Mouse (Mus musculus) cerebellum, adult (tissue): ENCODE measurements around the gene Hecw2.
A peak's percentile ranks its signal among the peaks of the same experiment; 100 is the strongest.

Experiments
- ATAC-seq: cut with Nextera tagmentation; 2 replicates; pipeline ENCODE4 v1.9.2; 2017; ENCODE audit warnings: mild to moderate bottlenecking, moderate library complexity, mixed read lengths; ENCODE audit not compliant: insufficient number of reproducible peaks, low FRiP score, low TSS enrichment

Gene Hecw2

DNA sequence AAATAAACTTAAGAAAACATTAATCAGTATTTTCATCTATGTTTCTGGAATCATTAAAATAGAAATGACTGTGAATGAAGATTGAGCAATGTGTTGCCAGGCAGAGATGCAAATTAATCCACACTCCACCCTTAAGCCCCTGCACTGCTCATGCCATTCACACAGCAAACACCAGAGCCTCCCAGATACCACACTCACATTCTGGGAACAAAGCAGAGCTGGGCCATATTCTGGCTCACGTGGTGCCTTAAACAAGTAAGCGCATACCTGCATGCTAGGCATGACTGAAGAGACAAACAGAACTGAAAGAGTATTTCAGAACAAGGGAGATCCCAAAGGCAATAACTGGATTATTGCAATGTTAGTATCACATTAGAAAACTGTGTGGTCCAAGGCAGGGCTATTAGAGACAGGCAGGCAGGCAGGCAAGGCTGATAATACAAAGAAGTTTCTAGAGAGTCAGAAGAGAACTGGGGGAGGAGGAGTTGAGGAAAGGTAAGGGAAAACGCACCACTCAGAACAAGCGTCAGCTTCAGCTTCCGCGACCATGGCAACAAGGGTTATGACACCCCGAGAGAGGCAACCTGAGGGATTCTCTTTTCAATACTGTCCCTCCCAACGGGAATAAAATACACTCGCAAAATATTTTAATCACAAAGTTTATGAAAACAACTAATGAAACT, 75.2 kb downstream of the Hecw2 start:
- no peak for ATAC-seq

GRCm38 (mm10) chr1:54118342-54118973, 76.5 kb downstream of the Hecw2 start:
- ATAC-seq, result no peak

DNA sequence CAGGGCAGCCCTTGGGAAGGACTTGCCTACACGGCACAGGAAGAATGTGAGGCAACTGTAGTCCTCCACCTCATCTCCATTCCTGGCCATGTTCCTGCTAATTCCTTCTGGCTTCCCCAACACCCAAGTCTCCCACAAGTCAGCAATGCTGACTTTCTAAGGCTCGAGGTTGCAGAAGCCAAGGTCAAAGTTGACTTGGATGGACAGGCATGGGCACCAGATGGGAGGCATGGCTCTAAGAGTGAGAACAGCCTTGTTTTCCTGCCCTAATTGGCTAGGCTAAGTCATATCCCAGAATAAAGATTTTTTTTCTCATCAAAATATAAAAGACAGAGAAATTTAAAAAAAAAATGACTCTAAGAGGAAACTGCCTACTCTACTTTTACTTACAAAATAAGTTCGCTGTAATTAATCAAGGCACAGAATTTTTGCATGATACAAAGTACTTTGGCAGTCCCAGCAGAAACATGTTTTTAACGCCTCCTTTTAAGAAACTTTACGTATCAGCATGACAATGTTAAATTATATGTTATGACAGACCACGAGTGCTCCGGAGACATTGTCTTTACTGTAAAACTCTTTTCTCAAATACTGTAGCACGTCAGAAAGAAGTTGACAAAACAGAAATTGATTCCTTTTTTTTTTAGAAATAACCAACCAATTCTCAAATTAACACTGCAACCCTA, 83.9 kb downstream of the Hecw2 start:
- no peak for ATAC-seq

- ATAC-seq, result no peak
Measured at GRCm38 (mm10) chr1:54109255-54109654, 85.7 kb downstream of the Hecw2 start.

GRCm38 (mm10) chr1:54106756-54107155, 88.2 kb downstream of the Hecw2 start:
- no peak for ATAC-seq

DNA sequence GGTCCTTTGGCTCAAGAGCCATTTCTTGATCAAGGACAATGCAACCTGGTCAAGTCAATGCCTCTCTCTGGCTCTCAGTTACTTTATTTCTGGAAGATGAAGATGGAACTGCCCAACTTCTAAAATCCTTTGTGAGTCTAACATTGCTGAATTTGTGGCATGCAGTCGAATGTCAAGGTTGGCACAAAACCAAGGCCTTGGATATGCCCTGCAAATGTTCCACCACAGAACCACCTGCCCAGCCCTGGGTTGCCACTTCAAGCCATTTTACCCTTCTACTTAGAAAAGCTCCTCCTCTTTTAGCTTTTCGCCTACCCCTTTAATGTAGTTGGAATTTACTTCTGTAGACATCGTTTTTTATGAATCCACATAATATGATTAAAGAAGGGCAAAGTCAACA, 115.3 kb downstream of the Hecw2 start:
- 0 out of 2 replicates have a peak, but pooled peaks have one; percentile 42 for ATAC-seq

DNA sequence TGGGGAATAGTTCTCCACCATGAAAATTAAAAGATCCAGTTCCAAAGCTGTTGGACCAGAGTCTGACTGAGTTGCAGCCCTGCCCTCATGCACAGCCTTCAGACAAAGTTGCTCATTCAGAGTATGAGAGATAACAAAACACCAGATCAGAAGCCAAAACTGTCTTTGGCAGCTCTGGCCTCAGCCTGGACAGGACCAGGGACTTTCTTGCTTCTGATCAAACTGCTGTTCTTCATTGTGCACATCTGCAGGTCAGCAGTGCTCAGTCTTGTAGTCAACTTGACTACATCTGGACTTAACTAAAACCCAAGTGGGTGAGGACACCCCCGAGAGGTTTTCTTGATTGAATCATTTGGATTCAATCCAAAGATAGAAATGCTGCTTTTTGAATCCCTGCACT, 120.5 kb downstream of the Hecw2 start:
- ATAC-seq, result no peak

DNA sequence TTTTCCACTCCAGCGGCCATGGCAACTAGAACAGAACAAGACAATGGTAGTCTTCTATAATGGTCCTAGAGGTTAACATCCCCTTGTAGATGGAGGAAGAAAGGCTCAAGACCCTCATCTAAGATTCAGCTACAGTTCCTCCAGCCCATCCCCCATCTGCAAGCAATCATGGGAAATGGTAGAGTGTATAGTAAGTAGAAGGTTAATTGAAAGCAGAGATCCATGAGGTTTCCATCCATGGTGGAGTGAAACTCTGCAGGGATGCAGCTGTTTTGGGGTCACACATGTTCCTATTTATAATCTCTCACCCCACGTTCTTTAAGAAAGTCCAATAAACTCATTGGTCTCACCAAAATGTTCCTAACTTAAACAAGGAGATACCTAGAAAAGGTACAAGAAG, 124.8 kb downstream of the Hecw2 start:
- no peak for ATAC-seq

GRCm38 (mm10) chr1:54068248-54068647, 126.7 kb downstream of the Hecw2 start:
- no peak for ATAC-seq

DNA sequence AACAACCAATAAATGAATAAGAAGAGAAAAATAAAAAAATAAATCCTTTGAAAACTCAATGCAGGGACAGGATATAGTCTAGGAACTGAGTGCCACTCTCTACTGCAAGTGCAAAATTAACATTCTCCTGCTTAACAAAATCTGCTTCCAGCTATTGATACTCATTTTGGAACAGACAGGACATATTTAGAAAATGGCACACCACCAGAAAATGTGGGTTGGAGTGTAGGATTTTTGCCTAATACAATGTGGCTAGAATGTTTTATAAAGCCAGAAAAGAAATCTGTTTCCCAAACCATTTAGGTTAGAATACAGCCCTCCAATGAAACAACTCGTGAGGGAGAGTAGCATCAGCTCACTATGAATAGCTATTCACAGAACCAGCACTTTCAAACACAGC, 129.5 kb downstream of the Hecw2 start:
- no peak for ATAC-seq

DNA sequence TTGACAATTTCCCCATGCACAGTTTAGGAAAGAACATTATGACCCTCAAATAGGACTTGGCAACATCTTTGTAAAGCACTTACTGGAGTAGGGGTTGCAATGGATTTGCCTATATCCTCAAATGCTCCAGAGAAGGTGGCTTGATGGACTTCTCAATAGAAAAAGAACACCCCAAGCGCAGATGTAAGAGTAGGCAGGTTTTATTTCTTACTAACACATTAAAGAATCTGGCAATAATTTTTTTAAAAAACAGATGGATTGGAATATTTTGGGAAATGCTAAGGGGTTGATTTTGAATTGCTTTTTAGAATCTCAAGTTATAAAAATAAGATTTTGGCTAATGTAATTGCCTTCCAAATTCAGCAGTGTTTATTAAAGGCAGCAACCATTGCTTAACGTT, 133.9 kb downstream of the Hecw2 start:
- no peak for ATAC-seq

- ATAC-seq, result no peak
Measured at GRCm38 (mm10) chr1:54059731-54060130, 135.2 kb downstream of the Hecw2 start.

DNA sequence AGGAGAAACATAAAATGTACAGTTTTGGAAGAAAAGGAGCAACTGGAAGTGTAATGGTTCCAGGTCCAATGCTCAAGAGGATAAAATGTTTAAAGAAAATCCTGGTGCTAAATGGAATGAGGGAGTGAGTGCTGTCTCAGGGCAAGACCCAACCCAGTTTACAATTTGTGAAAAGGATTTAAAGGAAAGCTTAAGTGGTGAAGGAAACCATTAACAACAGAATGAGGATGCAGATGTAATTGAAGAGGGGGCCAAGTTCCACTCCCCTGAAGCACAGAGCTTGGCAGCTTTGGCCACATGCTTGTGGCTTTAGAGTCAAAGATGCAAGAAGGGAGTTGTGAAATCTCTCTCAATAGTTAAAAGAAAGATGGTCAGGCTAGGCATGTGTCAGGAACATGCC, 142.2 kb downstream of the Hecw2 start:
- ATAC-seq, result no peak

GRCm38 (mm10) chr1:54046923-54047322, 148.0 kb downstream of the Hecw2 start:
- ATAC-seq, result no peak

DNA sequence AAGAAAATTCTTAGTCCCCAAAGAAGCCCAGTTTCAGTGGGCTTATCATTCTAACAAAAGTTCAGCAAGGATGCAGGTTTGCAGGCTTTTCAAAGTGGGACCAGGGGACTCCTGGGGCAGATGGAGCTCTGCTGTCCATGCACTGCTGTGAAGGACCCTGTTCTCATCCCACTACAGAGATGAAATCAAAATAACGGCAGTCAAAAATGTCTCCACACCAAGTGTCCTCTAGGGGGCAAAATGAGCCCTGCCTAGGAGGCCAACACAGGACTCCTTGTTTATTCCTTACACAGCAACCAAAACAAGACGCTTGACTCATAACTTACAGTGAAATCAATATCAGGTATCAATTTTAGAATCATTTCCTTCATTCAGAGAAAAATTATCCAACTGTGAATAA, 155.9 kb downstream of the Hecw2 start:
- ATAC-seq, result peak; percentile 78

DNA sequence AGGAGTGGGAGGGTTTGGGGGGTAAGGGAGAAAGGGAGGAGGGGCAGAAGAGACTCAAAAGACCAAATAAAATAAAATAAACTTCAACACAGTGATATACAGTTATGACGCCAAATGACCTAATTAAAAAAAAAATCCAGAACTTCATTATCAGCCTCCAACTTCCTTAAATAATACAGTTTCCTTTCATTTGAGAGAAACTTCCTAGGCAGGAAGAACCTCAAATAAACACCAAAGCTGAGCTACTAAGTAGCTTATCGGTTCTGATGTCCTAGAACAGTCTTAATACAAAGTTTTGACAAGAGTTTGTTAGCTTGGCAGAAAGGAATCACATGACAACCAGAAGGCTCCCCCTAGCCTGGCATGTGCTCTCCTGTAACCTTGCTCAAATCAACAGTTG, 177.3 kb downstream of the Hecw2 start:
- ATAC-seq, result no peak

DNA sequence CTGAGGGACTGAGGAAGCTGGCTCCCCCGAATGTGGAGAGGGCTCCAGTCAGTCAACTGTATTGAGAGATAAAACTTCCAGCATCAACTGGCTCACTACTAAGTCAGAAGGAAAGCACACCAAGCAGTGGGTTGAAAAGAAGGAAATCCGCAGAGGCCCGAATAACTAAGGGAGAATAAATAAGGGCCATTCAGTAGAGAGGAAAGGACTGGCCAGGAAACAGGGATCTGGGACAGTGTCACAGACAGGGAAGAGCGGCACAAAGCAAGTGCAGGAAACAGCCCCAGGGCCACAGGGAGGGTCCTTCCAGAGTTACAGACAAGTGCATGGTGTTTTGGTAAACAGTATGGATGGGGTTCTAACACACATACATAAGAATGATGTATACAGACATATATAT, 179.2 kb downstream of the Hecw2 start:
- no peak for ATAC-seq

GRCm38 (mm10) chr1:54012414-54012813, 182.6 kb downstream of the Hecw2 start:
- 0 out of 2 replicates have a peak, but pooled peaks have one; percentile 27 for ATAC-seq

DNA sequence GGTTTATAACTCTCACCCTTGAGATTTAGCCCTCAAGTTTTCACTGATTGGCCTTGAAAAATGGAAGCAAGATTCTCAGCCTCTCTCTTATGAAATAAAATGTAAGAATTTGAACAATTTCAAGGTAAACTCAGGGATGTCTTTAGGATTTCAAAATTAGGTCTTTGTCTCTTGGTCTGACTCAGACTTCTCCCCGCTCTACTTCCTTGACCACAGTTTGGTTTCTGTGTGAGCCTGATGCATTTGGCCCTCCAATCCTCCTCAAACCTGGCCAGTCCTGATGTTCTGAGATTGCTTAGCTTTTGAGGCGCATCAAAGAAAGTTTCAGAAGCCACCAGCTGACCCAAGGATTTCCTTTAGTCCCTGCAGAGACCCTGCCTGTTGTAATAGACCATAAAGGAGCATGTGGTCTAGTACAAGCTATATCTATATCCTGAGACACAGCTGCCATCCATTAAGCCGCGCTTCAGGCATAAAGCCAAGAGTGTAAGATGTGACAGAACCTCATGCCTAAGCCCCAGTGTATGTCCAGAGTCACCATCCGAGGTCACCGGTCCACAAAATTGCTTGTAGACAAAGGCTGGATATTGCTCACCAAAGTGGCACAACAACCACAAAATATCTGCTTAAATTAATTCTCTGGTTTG, 185.4 kb downstream of the Hecw2 start:
- no peak for ATAC-seq

DNA sequence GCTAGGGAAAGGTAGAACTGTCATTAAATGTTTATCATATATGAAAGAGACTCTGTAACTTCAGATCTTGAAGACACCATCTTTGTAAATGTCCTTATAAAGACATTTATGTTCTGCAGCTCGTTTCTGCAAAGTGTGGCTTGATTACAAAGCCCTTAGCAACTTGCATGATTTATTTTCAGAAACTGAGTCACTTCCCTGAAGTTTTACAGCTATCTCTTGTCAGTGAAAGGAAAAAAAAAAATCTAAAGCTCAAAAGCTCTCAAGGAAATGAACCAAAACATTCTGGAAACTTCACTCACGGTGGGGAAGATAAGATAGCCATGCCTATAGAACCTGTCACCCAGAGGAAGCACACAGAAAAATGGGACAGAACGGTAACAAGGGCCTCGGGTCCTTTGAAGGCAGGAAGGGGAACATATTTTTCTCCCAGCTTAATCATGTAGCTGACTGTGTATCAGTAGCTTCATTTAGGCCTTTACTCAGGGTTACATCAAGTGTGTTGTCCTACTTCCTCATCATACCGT, 189.0 kb downstream of the Hecw2 start:
- no peak for ATAC-seq

DNA sequence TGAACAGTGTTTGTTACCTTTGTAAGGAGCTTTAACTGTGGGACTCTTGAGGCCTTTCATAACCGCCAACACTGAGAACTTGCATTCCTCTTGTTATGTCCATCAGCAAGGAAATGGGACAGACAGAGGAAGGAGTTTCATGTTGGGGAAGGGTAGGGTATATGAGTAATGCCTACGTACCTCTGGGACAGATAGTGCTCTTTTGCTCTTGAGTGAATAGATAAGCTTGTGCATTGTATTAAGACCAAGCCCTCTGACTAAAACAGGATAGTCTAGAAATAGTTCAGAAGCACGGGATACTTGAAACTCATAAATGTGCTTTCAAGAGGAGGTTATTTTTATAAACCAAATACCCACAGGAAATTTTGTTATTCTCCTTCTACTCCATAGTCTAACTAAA, 191.7 kb downstream of the Hecw2 start:
- ATAC-seq, result no peak
